Mouse (Mus musculus) limb, embryonic 11.5 days (tissue): ENCODE results near the gene Ciita. TPM values are rescaled to one million over a fixed set of nuclear protein-coding genes. Genes with fewer than 3 reads are reported as not detected.
A peak's percentile ranks its signal among the peaks of the same experiment; 100 is the strongest.

ENCODE experiments used
- ATAC-seq: fragments of 200-750 bp; cut with Nextera tagmentation; 2 replicates; pipeline ENCODE4 v1.8.0; 2017; ENCODE audit warnings: low read depth; ENCODE audit not compliant: insufficient number of reproducible peaks, low FRiP score, low TSS enrichment
- DNase-seq: peaks from one replicate; pipeline ENCODE4 v3.0.0-alpha.2; 2015; ENCODE audit warnings: low spot score
- H3K27ac ChIP-seq: fragments of 300-500 bp; sonication (generic); replicated peaks from 2 replicates; pipeline ENCODE4 v1.5.1; 2014; ENCODE audit warnings: low read depth, mild to moderate bottlenecking, low read length
- H3K27me3 ChIP-seq: fragments of 300-500 bp; sonication (generic); 2 replicates; pipeline ENCODE4 v1.6.1; 2014; ENCODE audit warnings: mild to moderate bottlenecking, low read length, mixed read lengths; ENCODE audit not compliant: control insufficient read depth, insufficient read depth
- H3K36me3 ChIP-seq: fragments of 300-500 bp; sonication (generic); 2 replicates; pipeline ENCODE4 v1.6.1; 2014; ENCODE audit warnings: mild to moderate bottlenecking, low read length, moderate library complexity, mixed read lengths; ENCODE audit not compliant: control insufficient read depth, insufficient read depth
- H3K4me1 ChIP-seq: fragments of 300-500 bp; sonication (generic); 2 replicates; pipeline ENCODE4 v1.6.1; 2014; ENCODE audit warnings: low read length, mixed read lengths; ENCODE audit not compliant: control insufficient read depth, insufficient read depth
- H3K4me2 ChIP-seq: fragments of 300-500 bp; sonication (generic); 2 replicates; pipeline ENCODE4 v1.6.1; 2014; ENCODE audit warnings: low read depth, mild to moderate bottlenecking, moderate library complexity; ENCODE audit not compliant: severe bottlenecking
- H3K4me3 ChIP-seq: fragments of 300-500 bp; sonication (generic); 2 replicates; pipeline ENCODE4 v1.5.1; 2014; ENCODE audit warnings: low read depth, low read length
- H3K9ac ChIP-seq: fragments of 300-500 bp; sonication (generic); 2 replicates; pipeline ENCODE4 v1.6.1; 2014; ENCODE audit warnings: mild to moderate bottlenecking, low read length
- H3K9me3 ChIP-seq: fragments of 300-500 bp; sonication (generic); 2 replicates; pipeline ENCODE4 v1.6.1; 2016; ENCODE audit warnings: low read length; ENCODE audit not compliant: control insufficient read depth
- WGBS: fragments of 180-500 bp; shearing (Covaris S2); extraction: QIAGEN DNeasy Blood & Tissue Kit; methylation state at CpG from one replicate; pipeline ENCODE4 v1.1.7; 2014; 5-methylcytosine and 5-hydroxymethylcytosine counted together
- polyA plus RNA-seq: library from polyadenylated mRNA; unstranded; fragments of >200 nt; fragmentation: Nextera tagmentation; extraction: Ambion mirVana; gene quantifications from 2 replicates; pipeline ENCODE4 v1.2.1, GENCODE M21; 2014

Ciita gene
- polyA plus RNA-seq, 1 experiment from 2014 or later, result 0.16 TPM

- no peak for DNase-seq
- Histone ChIP-seq H3K9ac (no peak overlapping the region), H3K27ac (no peak overlapping the region), H3K4me3 (no peak overlapping the region), H3K4me2 (no peak overlapping the region), H3K9me3 (0 out of 2 replicates have a peak, but pooled peaks cover 3% of the 10 kb centered on the region), H3K36me3 (no peaks in the 10 kb centered on the region), H3K27me3 (no peaks in the 10 kb centered on the region), H3K4me1 (no peaks in the 10 kb centered on the region)
- ATAC-seq, result no peak
- 76% methylated on average over 4 of the region's 4 CpGs for WGBS
These were observed 2.5 kb downstream of the Ciita start for GRCm38 (mm10) chr16:10482343-10482742.

GRCm38 (mm10) chr16:10486993-10487392, 7.1 kb downstream of the Ciita start:
- Histone ChIP-seq H3K27ac (no peak overlapping the region), H3K36me3 (no peaks in the 10 kb centered on the region), H3K27me3 (peaks cover 13% of the 10 kb centered on the region), H3K4me2 (no peak overlapping the region), H3K9ac (no peak overlapping the region), H3K9me3 (no peaks in the 10 kb centered on the region), H3K4me1 (no peaks in the 10 kb centered on the region), H3K4me3 (no peak overlapping the region)
- no peak for DNase-seq
- no peak for ATAC-seq
- 71% methylated on average over 3 of the region's 3 CpGs for WGBS

- H3K4me1 ChIP-seq, result no peaks in the 10 kb centered on the region
- DNase-seq (no peak), ATAC-seq (no peak)
- H3K4me3 ChIP-seq, result no peak overlapping the region
- peaks cover 13% of the 10 kb centered on the region for H3K27me3 ChIP-seq
- H3K36me3 ChIP-seq, result no peaks in the 10 kb centered on the region
- H3K9me3 ChIP-seq, result no peaks in the 10 kb centered on the region
- no peak overlapping the region for H3K9ac ChIP-seq
- H3K4me2 ChIP-seq, result no peak overlapping the region
- WGBS, result 83% methylated on average over 8 of the region's 8 CpGs
- H3K27ac ChIP-seq, result no peak overlapping the region
These were observed 8.1 kb downstream of the Ciita start for GRCm38 (mm10) chr16:10487895-10488493.

- peaks cover 13% of the 10 kb centered on the region for H3K27me3 ChIP-seq
- H3K36me3 ChIP-seq, result no peaks in the 10 kb centered on the region
- H3K9ac ChIP-seq, result no peak overlapping the region
- H3K4me3 ChIP-seq, result no peak overlapping the region
- WGBS, result 86% methylated on average over 7 of the region's 7 CpGs
- H3K27ac ChIP-seq, result no peak overlapping the region
- no peaks in the 10 kb centered on the region for H3K9me3 ChIP-seq
- ATAC-seq (no peak), DNase-seq (no peak)
- no peaks in the 10 kb centered on the region for H3K4me1 ChIP-seq
- no peak overlapping the region for H3K4me2 ChIP-seq
These were observed 9.1 kb downstream of the Ciita start for GRCm38 (mm10) chr16:10488769-10489481.

GRCm38 (mm10) chr16:10489483-10489882, 9.6 kb downstream of the Ciita start:
- no peaks in the 10 kb centered on the region for H3K9me3 ChIP-seq
- H3K27ac ChIP-seq, result no peak overlapping the region
- H3K36me3 ChIP-seq, result no peaks in the 10 kb centered on the region
- H3K27me3 ChIP-seq, result peaks cover 13% of the 10 kb centered on the region
- DNase-seq (peak; percentile 25), ATAC-seq (no peak)
- H3K4me2 ChIP-seq, result peak overlapping the region; percentile 25; the same call in 1 of the 2 replicates
- H3K9ac ChIP-seq, result no peak overlapping the region
- H3K4me1 ChIP-seq, result no peaks in the 10 kb centered on the region
- 5% methylated on average over 9 of the region's 9 CpGs for WGBS
- H3K4me3 ChIP-seq, result no peak overlapping the region

- WGBS, result 25% methylated on average over 12 of the region's 14 CpGs
- no peak overlapping the region for H3K9ac ChIP-seq
- DNase-seq, result no peak
These were observed 10.1 kb downstream of the Ciita start for GRCm38 (mm10) chr16:10489904-10490457.

GRCm38 (mm10) chr16:10490503-10491150, 10.8 kb downstream of the Ciita start:
- no peaks in the 10 kb centered on the region for H3K9me3 ChIP-seq
- peaks cover 13% of the 10 kb centered on the region for H3K27me3 ChIP-seq
- no peak for ATAC-seq
- H3K36me3 ChIP-seq, result no peaks in the 10 kb centered on the region
- WGBS, result 82% methylated on average over 18 of the region's 18 CpGs
- no peak overlapping the region for H3K9ac ChIP-seq
- no peaks in the 10 kb centered on the region for H3K4me1 ChIP-seq
- no peak overlapping the region for H3K4me2 ChIP-seq
- DNase-seq, result no peak
- H3K4me3 ChIP-seq, result no peak overlapping the region
- no peak overlapping the region for H3K27ac ChIP-seq

More at GRCm38 (mm10) chr16:10489904-10490457, 10.1 kb downstream of the Ciita start:
- no peak for ATAC-seq
- no peak overlapping the region for H3K4me3 ChIP-seq
- H3K27me3 ChIP-seq, result peaks cover 13% of the 10 kb centered on the region
- peak overlapping the region; percentile 25; the same call in 1 of the 2 replicates for H3K4me2 ChIP-seq
- H3K9me3 ChIP-seq, result no peaks in the 10 kb centered on the region
- H3K27ac ChIP-seq, result no peak overlapping the region
- no peaks in the 10 kb centered on the region for H3K4me1 ChIP-seq
- no peaks in the 10 kb centered on the region for H3K36me3 ChIP-seq

- Histone ChIP-seq H3K9me3 (no peaks in the 10 kb centered on the region), H3K27ac (no peak overlapping the region), H3K4me1 (no peaks in the 10 kb centered on the region), H3K4me2 (no peak overlapping the region), H3K27me3 (peaks cover 13% of the 10 kb centered on the region), H3K9ac (no peak overlapping the region), H3K4me3 (no peak overlapping the region), H3K36me3 (no peaks in the 10 kb centered on the region)
- no peak for DNase-seq
- WGBS, result 88% methylated on average over 4 of the region's 4 CpGs
- ATAC-seq, result no peak
These were observed 11.9 kb downstream of the Ciita start for GRCm38 (mm10) chr16:10491716-10492115.
